Mouse (Mus musculus): ENCODE results near the gene Hist1h4d.
"Not testable (repeated sequence)": the region's sequence is repeated elsewhere in the genome, so short reads cannot be mapped to it uniquely, and the experiment has no call there.

The Hist1h4d gene

GRCm38 (mm10) chr13:23581408-23582218, at the start of gene Hist1h4d:
Hist1h4d (plus strand) TSS chr13:23581598.
- CTCF ChIA-PET, result interaction anchor here (0.6 kb wide), 1 partner anchor 147 kb away, joined by 3 read pairs; no protein-coding TSS in a partner anchor

GRCm38 (mm10) chr13:23532262-23533075, 48.9 kb upstream of the Hist1h4d start:
- CTCF ChIA-PET, result no interaction called here

GRCm38 (mm10) chr13:23533560-23534367, 47.6 kb upstream of the Hist1h4d start, which contains the start of gene Hist1h2af:
Hist1h2af (plus strand) TSS chr13:23533906.
- CTCF ChIA-PET, result interaction anchor here (0.6 kb wide), 1 partner anchor 717 kb away, joined by 3 read pairs; no protein-coding TSS in a partner anchor

- CTCF ChIA-PET, result interaction anchor here (0.6 kb wide), 1 partner anchor 717 kb away, joined by 3 read pairs; no protein-coding TSS in a partner anchor
These were observed 46.8 kb upstream of the Hist1h4d start for GRCm38 (mm10) chr13:23534368-23535131.

DNA sequence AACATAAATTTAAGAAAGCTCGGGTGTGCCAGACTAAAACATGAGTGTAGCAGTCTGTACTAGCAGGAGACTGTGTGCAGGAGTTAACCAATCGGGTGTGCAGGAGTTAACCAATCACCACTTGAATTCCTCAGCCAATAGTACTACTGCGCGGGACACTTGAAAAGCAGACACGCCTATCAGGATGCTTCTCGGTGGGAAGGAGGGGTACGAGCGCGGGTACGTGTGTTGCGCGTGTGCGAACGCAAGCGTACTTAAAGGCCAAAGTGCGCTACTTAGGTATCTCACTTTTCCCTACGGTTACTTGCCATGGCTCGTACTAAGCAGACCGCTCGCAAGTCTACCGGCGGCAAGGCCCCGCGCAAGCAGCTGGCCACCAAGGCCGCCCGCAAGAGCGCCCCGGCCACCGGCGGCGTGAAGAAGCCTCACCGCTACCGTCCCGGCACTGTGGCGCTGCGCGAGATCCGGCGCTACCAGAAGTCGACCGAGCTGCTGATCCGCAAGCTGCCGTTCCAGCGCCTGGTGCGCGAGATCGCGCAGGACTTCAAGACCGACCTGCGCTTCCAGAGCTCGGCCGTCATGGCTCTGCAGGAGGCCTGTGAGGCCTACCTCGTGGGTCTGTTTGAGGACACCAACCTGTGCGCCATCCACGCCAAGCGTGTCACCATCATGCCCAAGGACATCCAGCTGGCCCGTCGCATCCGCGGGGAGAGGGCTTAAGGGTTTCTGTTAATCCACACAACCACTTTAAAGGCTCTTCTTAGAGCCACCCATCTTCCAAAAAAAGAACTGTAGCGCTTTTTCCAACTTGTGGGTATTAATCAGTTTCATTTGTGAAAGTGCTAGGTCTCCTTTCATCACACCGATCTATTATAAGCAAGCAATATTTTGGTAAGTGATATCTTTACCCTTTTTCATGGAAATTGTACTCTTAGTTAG, 46.0 kb upstream of the Hist1h4d start, which contains the start of gene Hist1h3g:
Gene Hist1h3g (plus strand): TSS at position 286 of the 939 bp plus-strand sequence.
- CTCF ChIA-PET, result not testable (repeated sequence)

GRCm38 (mm10) chr13:23536076-23536822, 45.1 kb upstream of the Hist1h4d start:
- CTCF ChIA-PET, result interaction anchor here (0.7 to 1.8 kb wide), 2 partner anchors 10 to 17 kb away, joined by 4 read pairs; partner anchors contain the start of gene Hist1h1d

GRCm38 (mm10) chr13:23537006-23537710, 44.2 kb upstream of the Hist1h4d start:
- CTCF ChIA-PET, result interaction anchor here (0.7 to 1.8 kb wide), 2 partner anchors 9 to 16 kb away, joined by 4 read pairs; partner anchors contain the start of gene Hist1h1d

GRCm38 (mm10) chr13:23538249-23538648, 43.1 kb upstream of the Hist1h4d start:
- CTCF ChIA-PET, result interaction anchor here (1.8 kb wide), 1 partner anchor 15 kb away, joined by 4 read pairs; the partner anchor contains the start of gene Hist1h1d

DNA sequence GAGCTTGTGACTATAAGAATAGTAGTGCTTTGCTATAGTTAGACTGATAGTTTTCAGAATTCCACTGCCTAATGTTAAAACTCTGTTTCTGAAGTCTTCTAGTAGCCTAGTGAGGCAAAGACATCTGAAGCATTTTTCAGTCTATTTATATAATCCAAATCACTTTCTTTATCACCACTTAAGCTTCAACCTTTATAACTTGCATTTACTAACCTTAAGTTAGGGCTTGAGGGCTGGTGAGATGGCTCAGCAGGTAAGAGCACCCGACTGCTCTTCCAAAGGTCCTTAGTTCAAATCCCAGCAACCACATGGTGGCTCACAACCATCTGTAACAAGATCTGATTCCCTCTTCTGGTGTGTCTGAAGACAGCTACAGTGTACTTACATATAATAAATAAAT, 41.6 kb upstream of the Hist1h4d start:
- CTCF ChIA-PET, result interaction anchor here (0.8 kb wide), 1 partner anchor 103 kb away, joined by 3 read pairs; no protein-coding TSS in a partner anchor

GRCm38 (mm10) chr13:23541497-23541896, 39.9 kb upstream of the Hist1h4d start:
- CTCF ChIA-PET, result interaction anchor here (0.6 to 0.7 kb wide), 2 partner anchors 24 to 109 kb away, joined by 3 to 5 read pairs; no protein-coding TSS in a partner anchor

DNA sequence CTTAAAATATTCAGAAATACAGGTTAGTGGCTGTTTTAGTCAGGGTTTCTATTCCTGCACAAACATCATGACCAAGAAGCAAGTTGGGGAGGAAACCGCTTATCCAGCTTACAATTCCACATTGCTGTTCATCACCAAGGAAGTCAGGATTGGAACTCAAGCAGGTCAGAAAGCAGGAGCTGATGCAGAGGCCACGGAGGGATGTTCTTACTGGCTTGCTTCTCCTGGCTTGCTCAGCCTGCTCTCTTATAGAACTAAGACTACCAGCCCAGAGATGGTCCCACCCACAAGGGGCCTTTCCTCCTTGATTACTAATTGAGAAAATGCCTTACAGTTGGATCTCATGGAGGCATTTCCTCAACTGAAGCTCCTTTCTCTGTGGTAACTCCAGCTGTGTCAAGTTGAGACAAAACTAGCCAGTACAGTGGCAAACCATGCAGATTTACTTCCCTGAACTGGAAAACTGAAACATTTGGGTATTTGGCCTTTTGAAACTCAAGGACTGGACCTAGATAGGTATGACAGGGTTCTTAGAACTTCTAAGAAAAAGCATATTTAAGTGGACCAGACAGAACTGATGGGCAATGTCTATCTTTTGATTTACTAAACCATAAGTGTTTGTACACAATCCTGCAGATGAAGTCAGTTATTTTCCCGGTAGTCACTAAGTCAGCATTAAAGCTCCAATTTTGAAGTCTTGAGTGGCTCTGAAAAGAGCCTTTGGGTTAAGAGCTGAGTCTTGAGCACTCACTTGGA, 39.0 kb upstream of the Hist1h4d start:
- CTCF ChIA-PET, result interaction anchor here (0.6 kb wide), 1 partner anchor 109 kb away, joined by 3 read pairs; no protein-coding TSS in a partner anchor

- CTCF ChIA-PET, result interaction anchor here (1.0 kb wide), 1 partner anchor 13 kb away, joined by 4 read pairs; no protein-coding TSS in a partner anchor
These were observed 38.3 kb upstream of the Hist1h4d start, which contains the start of gene Hist1h2bh for GRCm38 (mm10) chr13:23542999-23543607. Hist1h2bh (minus strand) TSS chr13:23543392.

- CTCF ChIA-PET, result interaction anchor here (1.0 kb wide), 1 partner anchor 12 kb away, joined by 4 read pairs; no protein-coding TSS in a partner anchor
These were observed 37.2 kb upstream of the Hist1h4d start, which contains the start of gene Hist1h3f for GRCm38 (mm10) chr13:23543965-23544786. Hist1h3f (plus strand) TSS chr13:23544052.

- CTCF ChIA-PET, result not testable (repeated sequence)
These were observed 36.6 kb upstream of the Hist1h4d start for GRCm38 (mm10) chr13:23544787-23545120.

DNA sequence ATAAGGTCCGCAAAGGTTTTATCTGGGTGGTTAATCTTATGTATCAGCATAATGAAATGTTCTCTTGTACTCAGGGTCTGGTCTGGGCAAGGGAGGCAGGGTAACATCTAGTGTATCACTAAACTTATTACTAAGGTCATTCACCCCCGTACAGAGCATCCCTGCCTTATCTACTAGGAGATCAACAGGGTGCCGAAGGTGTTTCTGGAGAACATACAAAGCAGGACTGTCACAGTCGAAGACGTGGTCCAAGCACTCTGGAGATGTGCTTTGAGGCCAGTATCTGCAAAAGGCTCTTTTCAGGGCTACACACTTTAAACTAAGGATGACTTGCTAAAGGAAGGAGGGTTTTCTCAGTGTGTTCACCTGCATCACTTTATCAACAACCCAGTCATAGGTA, 34.7 kb upstream of the Hist1h4d start:
- CTCF ChIA-PET, result no interaction called here

Data from spleen, embryonic (tissue).